Mouse (Mus musculus): Measurements from ENCODE around the gene Gjd3. TPM values are rescaled to one million over a fixed set of nuclear protein-coding genes. Genes with fewer than 3 reads are reported as not detected.

The Gjd3 gene
- total and polyA plus RNA-seq, 2 experiments from 2014 or later = 1.4 to 2.7 TPM

- H3K36me3 ChIP-seq (ENCODE audit: insufficient read depth) = no peaks in the 10 kb centered on the region
- no peaks in the 10 kb centered on the region for H3K4me1 ChIP-seq (ENCODE audit: insufficient read depth)
- 74% methylated on average over 5 of the region's 5 CpGs for WGBS
- no peak overlapping the region for H3K9ac ChIP-seq
- TF ChIP-seq CTCF (IDR thresholded peaks at IDR 0.05; ENCODE audit: low read depth) = no peak
- no peaks in the 10 kb centered on the region for H3K27me3 ChIP-seq (ENCODE audit: insufficient read depth, low read length)
- no peak overlapping the region for H3K27ac ChIP-seq (ENCODE audit: low read depth, low read length)
- no peak overlapping the region for H3K4me2 ChIP-seq (ENCODE audit: low read depth)
- H3K9me3 ChIP-seq (ENCODE audit: low read length) = no peaks in the 10 kb centered on the region
- H3K4me3 ChIP-seq (ENCODE audit: low read depth, low read length) = no peak overlapping the region
- no peak for ATAC-seq
- no peak for DNase-seq
Measured at GRCm38 (mm10) chr11:99022384-99022933, 39.6 kb upstream of the Gjd3 start.

- Histone ChIP-seq H3K4me3 (ENCODE audit: low read depth, low read length) (no peak overlapping the region), H3K4me1 (ENCODE audit: insufficient read depth) (no peaks in the 10 kb centered on the region), H3K4me2 (ENCODE audit: low read depth) (no peak overlapping the region), H3K36me3 (ENCODE audit: insufficient read depth) (no peaks in the 10 kb centered on the region), H3K9ac (no peak overlapping the region), H3K9me3 (ENCODE audit: low read length) (no peaks in the 10 kb centered on the region), H3K27me3 (ENCODE audit: insufficient read depth, low read length) (no peaks in the 10 kb centered on the region), H3K27ac (ENCODE audit: low read depth, low read length) (no peak overlapping the region)
- no peak for TF ChIP-seq CTCF (IDR thresholded peaks at IDR 0.05; ENCODE audit: low read depth)
- ATAC-seq (no peak), DNase-seq (no peak)
- 95% methylated on average over 6 of the region's 6 CpGs for WGBS
Measured at GRCm38 (mm10) chr11:99019844-99020243, 37.0 kb upstream of the Gjd3 start.

GRCm38 (mm10) chr11:99013856-99014255, 31.0 kb upstream of the Gjd3 start:
- 91% methylated on average over 1 of the region's 1 CpGs for WGBS
- no peak overlapping the region for H3K4me3 ChIP-seq (ENCODE audit: low read depth, low read length)
- H3K9me3 ChIP-seq (ENCODE audit: low read length) = no peaks in the 10 kb centered on the region
- H3K9ac ChIP-seq = no peak overlapping the region
- TF ChIP-seq CTCF (IDR thresholded peaks at IDR 0.05; ENCODE audit: low read depth) = no peak
- ATAC-seq = no peak
- H3K4me1 ChIP-seq (ENCODE audit: insufficient read depth) = no peaks in the 10 kb centered on the region
- H3K27ac ChIP-seq (ENCODE audit: low read depth, low read length) = no peak overlapping the region
- H3K36me3 ChIP-seq (ENCODE audit: insufficient read depth) = no peaks in the 10 kb centered on the region
- no peaks in the 10 kb centered on the region for H3K27me3 ChIP-seq (ENCODE audit: insufficient read depth, low read length)
- H3K4me2 ChIP-seq (ENCODE audit: low read depth) = no peak overlapping the region
- DNase-seq = no peak

- H3K4me2 ChIP-seq (ENCODE audit: low read depth) = no peak overlapping the region
- no peaks in the 10 kb centered on the region for H3K36me3 ChIP-seq (ENCODE audit: insufficient read depth)
- no peak overlapping the region for H3K27ac ChIP-seq (ENCODE audit: low read depth, low read length)
- H3K27me3 ChIP-seq (ENCODE audit: insufficient read depth, low read length) = no peaks in the 10 kb centered on the region
- no peak overlapping the region for H3K4me3 ChIP-seq (ENCODE audit: low read depth, low read length)
- 94% methylated on average over 5 of the region's 5 CpGs for WGBS
- no peaks in the 10 kb centered on the region for H3K4me1 ChIP-seq (ENCODE audit: insufficient read depth)
- no peak overlapping the region for H3K9ac ChIP-seq
- TF ChIP-seq CTCF (IDR thresholded peaks at IDR 0.05; ENCODE audit: low read depth) = no peak
- ATAC-seq (no peak), DNase-seq (no peak)
- no peaks in the 10 kb centered on the region for H3K9me3 ChIP-seq (ENCODE audit: low read length)
Measured at GRCm38 (mm10) chr11:99010706-99011105, 27.9 kb upstream of the Gjd3 start.

GRCm38 (mm10) chr11:99010124-99010523, 27.3 kb upstream of the Gjd3 start:
- DNase-seq (no peak), ATAC-seq (no peak)
- Histone ChIP-seq H3K4me3 (ENCODE audit: low read depth, low read length) (no peak overlapping the region), H3K9ac (no peak overlapping the region), H3K36me3 (ENCODE audit: insufficient read depth) (no peaks in the 10 kb centered on the region), H3K4me1 (ENCODE audit: insufficient read depth) (no peaks in the 10 kb centered on the region), H3K4me2 (ENCODE audit: low read depth) (no peak overlapping the region), H3K27me3 (ENCODE audit: insufficient read depth, low read length) (no peaks in the 10 kb centered on the region), H3K9me3 (ENCODE audit: low read length) (no peaks in the 10 kb centered on the region), H3K27ac (ENCODE audit: low read depth, low read length) (no peak overlapping the region)
- 93% methylated on average over 4 of the region's 4 CpGs for WGBS
- TF ChIP-seq CTCF (IDR thresholded peaks at IDR 0.05; ENCODE audit: low read depth) = no peak

- Histone ChIP-seq H3K9ac (no peak overlapping the region), H3K4me1 (ENCODE audit: insufficient read depth) (no peaks in the 10 kb centered on the region), H3K9me3 (ENCODE audit: low read length) (no peaks in the 10 kb centered on the region), H3K27me3 (ENCODE audit: insufficient read depth, low read length) (no peaks in the 10 kb centered on the region), H3K4me2 (ENCODE audit: low read depth) (no peak overlapping the region), H3K4me3 (ENCODE audit: low read depth, low read length) (no peak overlapping the region), H3K36me3 (ENCODE audit: insufficient read depth) (no peaks in the 10 kb centered on the region), H3K27ac (ENCODE audit: low read depth, low read length) (no peak overlapping the region)
- no peak for TF ChIP-seq CTCF (IDR thresholded peaks at IDR 0.05; ENCODE audit: low read depth)
- 91% methylated on average over 9 of the region's 9 CpGs for WGBS
- DNase-seq (no peak), ATAC-seq (no peak)
Measured at GRCm38 (mm10) chr11:99006788-99007187, 24.0 kb upstream of the Gjd3 start.

- Histone ChIP-seq H3K9ac (no peak overlapping the region), H3K36me3 (ENCODE audit: insufficient read depth) (no peaks in the 10 kb centered on the region), H3K27ac (ENCODE audit: low read depth, low read length) (no peak overlapping the region), H3K4me2 (ENCODE audit: low read depth) (no peak overlapping the region), H3K9me3 (ENCODE audit: low read length) (no peaks in the 10 kb centered on the region), H3K4me3 (ENCODE audit: low read depth, low read length) (no peak overlapping the region), H3K27me3 (ENCODE audit: insufficient read depth, low read length) (no peaks in the 10 kb centered on the region), H3K4me1 (ENCODE audit: insufficient read depth) (no peaks in the 10 kb centered on the region)
- DNase-seq (no peak), ATAC-seq (no peak)
- WGBS = 94% methylated on average over 11 of the region's 11 CpGs
- TF ChIP-seq CTCF (IDR thresholded peaks at IDR 0.05; ENCODE audit: low read depth) = no peak
Measured at GRCm38 (mm10) chr11:98999243-98999642, 16.4 kb upstream of the Gjd3 start.

Measured in forebrain, postnatal 0 days (tissue).